Mouse (Mus musculus): Measurements from ENCODE around the gene E2f2. TPM values are rescaled to one million over a fixed set of nuclear protein-coding genes. Genes with fewer than 3 reads are reported as not detected.

The E2f2 gene
- total RNA-seq, 2 experiments from 2014 or later = 1.9 to 4.3 TPM

GRCm38 (mm10) chr4:136143193-136143976, 28.8 kb upstream of the E2f2 start, which contains the start of gene Id3:
TSS of gene Id3 (plus strand) at chr4:136143497.
- DNase-seq (ENCODE audit: low spot score) = peak; percentile 97
- intact Hi-C loops (cut with DNase I) = loop anchor here (10.0 kb wide), 1 partner anchor 321 kb away; the partner anchor contains the start of genes 6030445D17Rik and Luzp1

GRCm38 (mm10) chr4:136144126-136144926, 27.9 kb upstream of the E2f2 start:
- intact Hi-C loops (cut with DNase I) = loop anchor here (10.0 kb wide), 1 partner anchor 320 kb away; the partner anchor contains the start of genes 6030445D17Rik and Luzp1
- DNase-seq (ENCODE audit: low spot score) = peak; percentile 88

GRCm38 (mm10) chr4:136144927-136145292, 27.3 kb upstream of the E2f2 start:
- intact Hi-C loops (cut with DNase I) = loop anchor here (10.0 kb wide), 1 partner anchor 320 kb away; the partner anchor contains the start of genes 6030445D17Rik and Luzp1
- DNase-seq (ENCODE audit: low spot score) = no peak

GRCm38 (mm10) chr4:136145362-136145885, 26.8 kb upstream of the E2f2 start:
- intact Hi-C loops (cut with DNase I) = loop anchor here (10.0 kb wide), 1 partner anchor 319 kb away; the partner anchor contains the start of genes 6030445D17Rik and Luzp1
- DNase-seq (ENCODE audit: low spot score) = no peak

GRCm38 (mm10) chr4:136145991-136146711, 26.0 kb upstream of the E2f2 start:
- intact Hi-C loops (cut with DNase I) = loop anchor here (10.0 kb wide), 1 partner anchor 319 kb away; the partner anchor contains the start of genes 6030445D17Rik and Luzp1
- DNase-seq (ENCODE audit: low spot score) = no peak

GRCm38 (mm10) chr4:136146712-136147154, 25.5 kb upstream of the E2f2 start:
- no peak for DNase-seq (ENCODE audit: low spot score)
- intact Hi-C loops (cut with DNase I) = loop anchor here (10.0 kb wide), 1 partner anchor 318 kb away; the partner anchor contains the start of genes 6030445D17Rik and Luzp1

- DNase-seq (ENCODE audit: low spot score) = peak; percentile 87
- intact Hi-C loops (cut with DNase I) = loop anchor here (10.0 kb wide), 1 partner anchor 317 kb away; the partner anchor contains the start of genes 6030445D17Rik and Luzp1
These were observed 24.6 kb upstream of the E2f2 start for GRCm38 (mm10) chr4:136147436-136148135.

GRCm38 (mm10) chr4:136148342-136149044, 23.7 kb upstream of the E2f2 start:
- intact Hi-C loops (cut with DNase I) = loop anchor here (10.0 kb wide), 1 partner anchor 316 kb away; the partner anchor contains the start of genes 6030445D17Rik and Luzp1
- peak; percentile 71 for DNase-seq (ENCODE audit: low spot score)

GRCm38 (mm10) chr4:136149045-136149379, 23.2 kb upstream of the E2f2 start:
- intact Hi-C loops (cut with DNase I) = loop anchor here (10.0 kb wide), 1 partner anchor 316 kb away; the partner anchor contains the start of genes 6030445D17Rik and Luzp1

GRCm38 (mm10) chr4:136149734-136150133, 22.5 kb upstream of the E2f2 start:
- intact Hi-C loops (cut with DNase I) = loop anchor here (2.0 to 10.0 kb wide), 2 partner anchors 79 to 315 kb away; partner anchors contain the start of genes 6030445D17Rik and Luzp1
- DNase-seq (ENCODE audit: low spot score) = no peak

More at GRCm38 (mm10) chr4:136149045-136149379, 23.2 kb upstream of the E2f2 start:
- no peak for DNase-seq (ENCODE audit: low spot score)

- no peak for DNase-seq (ENCODE audit: low spot score)
- intact Hi-C loops (cut with DNase I) = loop anchor here (2.0 kb wide), 1 partner anchor 80 kb away; no protein-coding TSS in a partner anchor
These were observed 21.6 kb upstream of the E2f2 start for GRCm38 (mm10) chr4:136150596-136150995.

- no peak for DNase-seq (ENCODE audit: low spot score)
- intact Hi-C loops (cut with DNase I) = no loop called here
These were observed 19.4 kb upstream of the E2f2 start for GRCm38 (mm10) chr4:136152821-136153220.

GRCm38 (mm10) chr4:136154462-136154861, 17.7 kb upstream of the E2f2 start:
- no peak for DNase-seq (ENCODE audit: low spot score)
- intact Hi-C loops (cut with DNase I) = no loop called here

- intact Hi-C loops (cut with DNase I) = no loop called here
- DNase-seq (ENCODE audit: low spot score) = no peak
These were observed 13.7 kb upstream of the E2f2 start for GRCm38 (mm10) chr4:136158498-136158897.

- peak; percentile 58 for DNase-seq (ENCODE audit: low spot score)
- intact Hi-C loops (cut with DNase I) = loop anchor here (1.0 to 5.0 kb wide), 2 partner anchors 82 to 90 kb away; no protein-coding TSS in a partner anchor
These were observed 12.3 kb upstream of the E2f2 start for GRCm38 (mm10) chr4:136159802-136160397.

GRCm38 (mm10) chr4:136163448-136163847, 8.7 kb upstream of the E2f2 start:
- DNase-seq (ENCODE audit: low spot score) = peak; percentile 69
- intact Hi-C loops (cut with DNase I) = loop anchor here (1.0 to 5.0 kb wide), 2 partner anchors 37 to 79 kb away; no protein-coding TSS in a partner anchor

GRCm38 (mm10) chr4:136164981-136165380, 7.2 kb upstream of the E2f2 start:
- intact Hi-C loops (cut with DNase I) = loop anchor here (5.0 kb wide), 1 partner anchor 77 kb away; no protein-coding TSS in a partner anchor

More at GRCm38 (mm10) chr4:136164981-136165380, 7.2 kb upstream of the E2f2 start:
- no peak for DNase-seq (ENCODE audit: low spot score)

All from heart, postnatal 25 days (tissue).